Mouse (Mus musculus) heart, embryonic 14.5 days (tissue): ENCODE data around the gene Camk2g. TPM values are rescaled to one million over a fixed set of nuclear protein-coding genes. Genes with fewer than 3 reads are reported as not detected.

Experiments
- ATAC-seq: fragments of 200-750 bp; cut with Nextera tagmentation; 2 replicates; pipeline ENCODE4 v1.8.0; 2017; ENCODE audit warnings: low read depth, moderate TSS enrichment; ENCODE audit not compliant: insufficient number of reproducible peaks, insufficient read depth, low FRiP score
- H3K27ac ChIP-seq, 2 experiments: fragments of 200-500 bp in 1 of 2; fragments of 300-500 bp in 1 of 2; sonication (generic) in 1 of 2; replicated peaks in 1 of 2; 2 replicates each; pipeline ENCODE4 v1.5.1; 2012 to 2014; ENCODE audit warnings: low read depth in 2 of 2, low read length in 2 of 2, control low read depth in 1 of 2, mild to moderate bottlenecking in 1 of 2, mixed read lengths in 1 of 2; ENCODE audit not compliant: control insufficient read depth in 1 of 2, insufficient read depth in 1 of 2
- H3K27me3 ChIP-seq: fragments of 300-500 bp; sonication (generic); 2 replicates; pipeline ENCODE4 v1.6.1; 2014; ENCODE audit warnings: mild to moderate bottlenecking, low read length, control low read depth; ENCODE audit not compliant: control insufficient read depth, insufficient read depth
- H3K36me3 ChIP-seq: fragments of 300-500 bp; sonication (generic); 2 replicates; pipeline ENCODE4 v1.6.1; 2014; ENCODE audit warnings: mild to moderate bottlenecking, control low read depth, low read length, mixed read lengths; ENCODE audit not compliant: control insufficient read depth, insufficient read depth
- H3K4me1 ChIP-seq, 2 experiments: fragments of 200-500 bp in 1 of 2; fragments of 300-500 bp in 1 of 2; sonication (generic) in 1 of 2; 2 replicates each; pipeline ENCODE4 v1.6.1; 2012 to 2014; ENCODE audit warnings: low read length in 2 of 2, control low read depth in 1 of 2, mixed read lengths in 1 of 2; ENCODE audit not compliant: control insufficient read depth in 2 of 2, insufficient read depth in 2 of 2
- H3K4me2 ChIP-seq: fragments of 300-500 bp; sonication (generic); 2 replicates; pipeline ENCODE4 v1.6.1; 2014; ENCODE audit warnings: mild to moderate bottlenecking, low read length
- H3K4me3 ChIP-seq, 2 experiments: fragments of 200-500 bp in 1 of 2; fragments of 300-500 bp in 1 of 2; sonication (generic) in 1 of 2; 2 replicates each; pipeline ENCODE4 v1.5.1; 2012 to 2014; ENCODE audit warnings: low read length in 2 of 2, mild to moderate bottlenecking in 2 of 2, control low read depth in 1 of 2, low read depth in 1 of 2, moderate library complexity in 1 of 2; ENCODE audit not compliant: control insufficient read depth in 1 of 2, insufficient read depth in 1 of 2
- H3K9ac ChIP-seq: fragments of 300-500 bp; sonication (generic); 2 replicates; pipeline ENCODE4 v1.6.1; 2014; ENCODE audit warnings: mild to moderate bottlenecking, low read length
- H3K9me3 ChIP-seq: fragments of 300-500 bp; sonication (generic); 2 replicates; pipeline ENCODE4 v1.6.1; 2016; ENCODE audit warnings: low read length, control low read depth; ENCODE audit not compliant: control insufficient read depth
- WGBS: fragments of 180-500 bp; shearing (Covaris S2); extraction: QIAGEN DNeasy Blood & Tissue Kit; methylation state at CpG from one replicate; pipeline ENCODE4 v1.1.7; 2014; 5-methylcytosine and 5-hydroxymethylcytosine counted together
- microRNA-seq: library from miRNA; unstranded; fragments of <30 nt; microRNA quantifications from one replicate; pipeline ENCODE4, GENCODE M21; 2016
- polyA plus RNA-seq: library from polyadenylated mRNA; unstranded; fragments of >200 nt; fragmentation: Nextera tagmentation; extraction: Ambion mirVana; gene quantifications from 2 replicates; pipeline ENCODE4 v1.2.1, GENCODE M21; 2014

Gene Camk2g
- polyA plus RNA-seq, 1 experiment from 2014 or later, result 64.0 TPM

- ATAC-seq, result no peak
- H3K36me3 ChIP-seq, result peaks cover 70% of the 10 kb centered on the region
- H3K9ac ChIP-seq, result no peak overlapping the region
- H3K4me2 ChIP-seq, result no peak overlapping the region
- H3K4me1 ChIP-seq, result peaks cover 14 to 37% of the 10 kb centered on the region in 2 experiments
- WGBS, result 86% methylated on average over 10 of the region's 10 CpGs
- H3K4me3 ChIP-seq, result no peak overlapping the region
- H3K27ac ChIP-seq, result no peak overlapping the region
- H3K27me3 ChIP-seq, result no peaks in the 10 kb centered on the region
- no peaks in the 10 kb centered on the region for H3K9me3 ChIP-seq
These were observed 100.2 kb downstream of the Camk2g start for GRCm38 (mm10) chr14:20693589-20694101.

- WGBS, result 85% methylated on average over 6 of the region's 6 CpGs
- Histone ChIP-seq H3K4me3 (no peak overlapping the region), H3K9ac (no peak overlapping the region), H3K27me3 (no peaks in the 10 kb centered on the region), H3K27ac (no peak overlapping the region), H3K4me1 (peaks cover 12 to 19% of the 10 kb centered on the region in 2 experiments), H3K4me2 (no peak overlapping the region), H3K36me3 (peaks cover 77% of the 10 kb centered on the region), H3K9me3 (no peaks in the 10 kb centered on the region)
- ATAC-seq, result no peak
These were observed 102.1 kb downstream of the Camk2g start for GRCm38 (mm10) chr14:20691772-20692171.

- peaks cover 0 to 2% of the 10 kb centered on the region in 2 experiments; a peak in 1 of 4 replicates for H3K4me1 ChIP-seq
- no peak overlapping the region for H3K4me2 ChIP-seq
- H3K9me3 ChIP-seq, result no peaks in the 10 kb centered on the region
- no peak for ATAC-seq
- H3K36me3 ChIP-seq, result peaks cover 100% of the 10 kb centered on the region
- 81% methylated on average over 2 of the region's 2 CpGs for WGBS
- H3K27ac ChIP-seq, result no peak overlapping the region
- no peak overlapping the region for H3K4me3 ChIP-seq
- H3K27me3 ChIP-seq, result no peaks in the 10 kb centered on the region
- H3K9ac ChIP-seq, result no peak overlapping the region
These were observed 104.9 kb downstream of the Camk2g start for GRCm38 (mm10) chr14:20689009-20689408.

- ATAC-seq, result no peak
- Histone ChIP-seq H3K36me3 (peaks cover 100% of the 10 kb centered on the region), H3K27ac (no peak overlapping the region), H3K4me1 (peaks cover 5 to 9% of the 10 kb centered on the region in 2 experiments; a peak in 3 of 4 replicates), H3K27me3 (no peaks in the 10 kb centered on the region), H3K4me2 (no peak overlapping the region), H3K9ac (no peak overlapping the region), H3K4me3 (no peak overlapping the region), H3K9me3 (no peaks in the 10 kb centered on the region)
- 98% methylated on average over 3 of the region's 3 CpGs for WGBS
These were observed 107.3 kb downstream of the Camk2g start for GRCm38 (mm10) chr14:20686576-20686975.

Small RNAs within 50 kb of the gene (microRNA-seq; reads per million reads assigned to microRNA genes)
- gene Mir6946, result 1.7 reads per million

Other genes starting within 250 kb of the Camk2g start
- 44.2 and 46.2 TPM in 2 replicates for gene Ppp3cb, start 247.5 kb downstream of the Camk2g start, polyA plus RNA-seq
- gene Usp54, start 153.0 kb downstream of the Camk2g start, polyA plus RNA-seq, result 5.5 and 6.1 TPM in 2 replicates
- gene Myoz1, start 137.5 kb downstream of the Camk2g start, polyA plus RNA-seq, result 18.5 and 20.2 TPM in 2 replicates
- 153 and 172 TPM in 2 replicates for gene Synpo2l, start 125.7 kb downstream of the Camk2g start, polyA plus RNA-seq
- 69.2 and 75.7 TPM in 2 replicates for gene Sec24c, start 119.8 kb downstream of the Camk2g start, polyA plus RNA-seq
- 16.5 and 17.8 TPM in 2 replicates for gene Fut11, start 99.1 kb downstream of the Camk2g start, polyA plus RNA-seq
- 216 and 225 TPM in 2 replicates for gene Chchd1, start 91.1 kb downstream of the Camk2g start, polyA plus RNA-seq
- 21.7 and 25.4 TPM in 2 replicates for gene Zswim8, start 86.5 kb downstream of the Camk2g start, polyA plus RNA-seq
- 16.8 and 20.9 TPM in 2 replicates for gene Ndst2, start 59.5 kb downstream of the Camk2g start, polyA plus RNA-seq
- gene Plau, start 42.6 kb upstream of the Camk2g start, polyA plus RNA-seq, result 1.5 and 1.7 TPM in 2 replicates
- gene Vcl, start 135.3 kb upstream of the Camk2g start, polyA plus RNA-seq, result 100.0 and 113 TPM in 2 replicates